Mouse (Mus musculus) hindbrain, embryonic 11.5 days (tissue): Measurements from ENCODE around the gene Bcs1l. TPM values are rescaled to one million over a fixed set of nuclear protein-coding genes. Genes with fewer than 3 reads are reported as not detected.

Experiments used
- ATAC-seq: fragments of 200-750 bp; cut with Nextera tagmentation; 2 replicates; pipeline ENCODE4 v1.8.0; 2017; ENCODE audit warnings: mild to moderate bottlenecking, moderate TSS enrichment, moderate library complexity; ENCODE audit not compliant: low FRiP score
- DNase-seq: peaks from one replicate; pipeline ENCODE4 v3.0.0-alpha.2; 2015; ENCODE audit warnings: low spot score
- H3K27ac ChIP-seq: fragments of 300-500 bp; sonication (generic); 2 replicates; pipeline ENCODE4 v1.5.1; 2014; ENCODE audit warnings: mild to moderate bottlenecking, low read depth, low read length
- H3K27me3 ChIP-seq: fragments of 300-500 bp; sonication (generic); 2 replicates; pipeline ENCODE4 v1.6.1; 2014; ENCODE audit warnings: mild to moderate bottlenecking, low read length, moderate library complexity, mixed read lengths; ENCODE audit not compliant: control insufficient read depth, insufficient read depth
- H3K36me3 ChIP-seq: fragments of 300-500 bp; sonication (generic); 2 replicates; pipeline ENCODE4 v1.6.1; 2014; ENCODE audit warnings: mild to moderate bottlenecking, low read length, moderate library complexity, mixed read lengths; ENCODE audit not compliant: control insufficient read depth, insufficient read depth
- H3K4me1 ChIP-seq: fragments of 300-500 bp; sonication (generic); replicated peaks from 2 replicates; pipeline ENCODE4 v1.6.1; 2014; ENCODE audit warnings: low read length, mixed read lengths; ENCODE audit not compliant: control insufficient read depth, insufficient read depth
- H3K4me2 ChIP-seq: fragments of 300-500 bp; sonication (generic); replicated peaks from 2 replicates; pipeline ENCODE4 v1.6.1; 2014; ENCODE audit warnings: mild to moderate bottlenecking, low read depth, low read length
- H3K4me3 ChIP-seq: fragments of 300-500 bp; sonication (generic); 2 replicates; pipeline ENCODE4 v1.5.1; 2014; ENCODE audit warnings: low read depth, low read length
- H3K9ac ChIP-seq: fragments of 300-500 bp; sonication (generic); 2 replicates; pipeline ENCODE4 v1.6.1; 2014; ENCODE audit warnings: low read depth, low read length
- H3K9me3 ChIP-seq: fragments of 300-500 bp; sonication (generic); 2 replicates; pipeline ENCODE4 v1.6.1; 2016; ENCODE audit warnings: low read length; ENCODE audit not compliant: control insufficient read depth
- WGBS: fragments of 180-500 bp; shearing (Covaris S2); extraction: QIAGEN DNeasy Blood & Tissue Kit; methylation state at CpG from one replicate; pipeline ENCODE4 v1.1.7; 2014; 5-methylcytosine and 5-hydroxymethylcytosine counted together
- polyA plus RNA-seq: library from polyadenylated mRNA; unstranded; fragments of >200 nt; fragmentation: Nextera tagmentation; extraction: Ambion mirVana; gene quantifications from 2 replicates; pipeline ENCODE4 v1.2.1, GENCODE M21; 2014

Gene Bcs1l
- polyA plus RNA-seq, 1 experiment from 2014 or later, result 20.8 TPM

DNA sequence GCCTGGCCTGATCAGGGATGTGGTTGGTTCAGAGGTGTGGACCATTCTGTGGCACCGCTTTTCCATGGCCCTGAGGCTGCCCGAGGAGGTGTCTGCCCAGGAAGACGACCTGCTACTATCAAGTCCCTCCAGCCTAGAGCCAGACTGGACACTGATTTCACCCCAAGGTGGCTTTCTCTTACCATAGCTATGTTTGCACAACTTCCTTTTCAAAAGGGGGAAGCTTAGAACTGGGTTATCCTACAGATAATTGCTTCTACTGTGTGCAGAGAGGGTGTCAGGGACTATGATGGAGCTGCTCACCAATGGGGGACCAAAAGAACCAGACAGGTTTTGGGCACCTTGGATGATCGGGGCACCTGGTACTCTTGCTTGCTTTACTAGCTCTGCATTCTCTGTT is 44.6 kb downstream of the Bcs1l start:
- Histone ChIP-seq H3K36me3 (no peaks in the 10 kb centered on the region), H3K4me2 (no peak overlapping the region), H3K9me3 (no peaks in the 10 kb centered on the region), H3K9ac (no peak overlapping the region), H3K4me1 (no peaks in the 10 kb centered on the region), H3K4me3 (no peak overlapping the region), H3K27ac (no peak overlapping the region), H3K27me3 (no peaks in the 10 kb centered on the region)
- WGBS, result 86% methylated on average over 4 of the region's 4 CpGs
- ATAC-seq (no peak), DNase-seq (no peak)

Other genes with a start within 250 kb of the Bcs1l start
- 1.1 TPM in 2 replicates for gene Catip, start 226.2 kb upstream of the Bcs1l start, polyA plus RNA-seq
- gene Slc11a1, start 213.1 kb upstream of the Bcs1l start, polyA plus RNA-seq, result 1.3 and 1.4 TPM in 2 replicates
- 36.3 and 42.0 TPM in 2 replicates for gene Ctdsp1, start 196.8 kb upstream of the Bcs1l start, polyA plus RNA-seq
- gene Vil1, start 178.9 kb upstream of the Bcs1l start, polyA plus RNA-seq, result 0.11 and 0.13 TPM in 2 replicates
- gene Cnot9, start 82.2 kb upstream of the Bcs1l start, polyA plus RNA-seq, result 88.0 and 91.7 TPM in 2 replicates
- gene Plcd4, start 45.4 kb upstream of the Bcs1l start, polyA plus RNA-seq, result 0.49 and 1.0 TPM in 2 replicates
- gene Usp37, start 44.0 kb upstream of the Bcs1l start, polyA plus RNA-seq, result 42.3 and 45.8 TPM in 2 replicates
- gene Zfp142, start within 50 bp of the Bcs1l start, polyA plus RNA-seq, result 8.5 and 9.0 TPM in 2 replicates
- gene Rnf25, start 13.1 kb downstream of the Bcs1l start, polyA plus RNA-seq, result 9.2 and 9.6 TPM in 2 replicates
- 20.6 and 23.9 TPM in 2 replicates for gene Stk36, start 13.2 kb downstream of the Bcs1l start, polyA plus RNA-seq
- gene Ttll4, start 73.5 kb downstream of the Bcs1l start, polyA plus RNA-seq, result 25.6 and 38.0 TPM in 2 replicates
- gene Cyp27a1, start 125.3 kb downstream of the Bcs1l start, polyA plus RNA-seq, result 6.4 TPM in 2 replicates
- gene Prkag3, start 160.9 kb downstream of the Bcs1l start, polyA plus RNA-seq, result 0.22 TPM in 1 of 2 replicates, not detected in the other
- gene Wnt6, start 183.6 kb downstream of the Bcs1l start, polyA plus RNA-seq, result 6.7 and 10.0 TPM in 2 replicates
- gene Wnt10a, start 203.2 kb downstream of the Bcs1l start, polyA plus RNA-seq, result 1.6 and 2.0 TPM in 2 replicates